Mouse (Mus musculus): ENCODE results near the gene Gm13271. TPM values are rescaled to one million over a fixed set of nuclear protein-coding genes. Genes with fewer than 3 reads are reported as not detected.

Gm13271 gene
- polyA plus RNA-seq, 1 experiment from 2014 or later = not detected

Other genes with a start within 250 kb of the Gm13271 start
- not detected in 2 replicates for gene Ifnb1, start 232.1 kb upstream of the Gm13271 start, polyA plus RNA-seq (2015; fragmentation: Nextera tagmentation; extraction: Ambion mirVana)
- gene Ifna15, start 196.6 kb upstream of the Gm13271 start, polyA plus RNA-seq (2015; fragmentation: Nextera tagmentation; extraction: Ambion mirVana) = not detected in 2 replicates
- gene Ifna14, start 183.1 kb upstream of the Gm13271 start, polyA plus RNA-seq (2015; fragmentation: Nextera tagmentation; extraction: Ambion mirVana) = not detected in 2 replicates
- gene Ifna9, start 162.5 kb upstream of the Gm13271 start, polyA plus RNA-seq (2015; fragmentation: Nextera tagmentation; extraction: Ambion mirVana) = not detected in 2 replicates
- gene Ifna12, start 151.5 kb upstream of the Gm13271 start, polyA plus RNA-seq (2015; fragmentation: Nextera tagmentation; extraction: Ambion mirVana) = not detected in 2 replicates
- not detected in 2 replicates for gene C87499, start 120.5 kb upstream of the Gm13271 start, polyA plus RNA-seq (2015; fragmentation: Nextera tagmentation; extraction: Ambion mirVana)
- not detected in 2 replicates for gene Ifna13, start 110.4 kb upstream of the Gm13271 start, polyA plus RNA-seq (2015; fragmentation: Nextera tagmentation; extraction: Ambion mirVana)
- gene Ifna16, start 77.9 kb upstream of the Gm13271 start, polyA plus RNA-seq (2015; fragmentation: Nextera tagmentation; extraction: Ambion mirVana) = not detected in 2 replicates
- not detected in 2 replicates for gene Ifna2, start 71.0 kb upstream of the Gm13271 start, polyA plus RNA-seq (2015; fragmentation: Nextera tagmentation; extraction: Ambion mirVana)
- gene Ifnab, start 63.5 kb upstream of the Gm13271 start, polyA plus RNA-seq (2015; fragmentation: Nextera tagmentation; extraction: Ambion mirVana) = not detected in 2 replicates
- gene Gm26566, start 33.1 kb upstream of the Gm13271 start, polyA plus RNA-seq (2015; fragmentation: Nextera tagmentation; extraction: Ambion mirVana) = 0.19 and 0.51 TPM in 2 replicates
- 39.8 and 40.6 TPM in 2 replicates for gene Klhl9, start 32.4 kb upstream of the Gm13271 start, polyA plus RNA-seq (2015; fragmentation: Nextera tagmentation; extraction: Ambion mirVana)
- gene Gm13283, start 5.3 kb downstream of the Gm13271 start, polyA plus RNA-seq (2015; fragmentation: Nextera tagmentation; extraction: Ambion mirVana) = 0.21 and 0.24 TPM in 2 replicates
- 0.55 TPM in 1 of 2 replicates, not detected in the other for gene Gm13290, start 19.0 kb downstream of the Gm13271 start, polyA plus RNA-seq (2015; fragmentation: Nextera tagmentation; extraction: Ambion mirVana)
- not detected in 2 replicates for gene Gm13289, start 22.1 kb downstream of the Gm13271 start, polyA plus RNA-seq (2015; fragmentation: Nextera tagmentation; extraction: Ambion mirVana)
- gene Gm13272, start 25.0 kb downstream of the Gm13271 start, polyA plus RNA-seq (2015; fragmentation: Nextera tagmentation; extraction: Ambion mirVana) = not detected in 2 replicates
- 0.25 and 0.47 TPM in 2 replicates for gene Ifnz, start 27.3 kb downstream of the Gm13271 start, polyA plus RNA-seq (2015; fragmentation: Nextera tagmentation; extraction: Ambion mirVana)
- 0.45 TPM in 1 of 2 replicates, not detected in the other for gene Gm13276, start 30.8 kb downstream of the Gm13271 start, polyA plus RNA-seq (2015; fragmentation: Nextera tagmentation; extraction: Ambion mirVana)
- gene Gm13277, start 33.8 kb downstream of the Gm13271 start, polyA plus RNA-seq (2015; fragmentation: Nextera tagmentation; extraction: Ambion mirVana) = not detected in 2 replicates
- gene Gm13278, start 36.7 kb downstream of the Gm13271 start, polyA plus RNA-seq (2015; fragmentation: Nextera tagmentation; extraction: Ambion mirVana) = not detected in 2 replicates
- gene Gm13275, start 39.6 kb downstream of the Gm13271 start, polyA plus RNA-seq (2015; fragmentation: Nextera tagmentation; extraction: Ambion mirVana) = not detected in 2 replicates
- gene Gm13279, start 42.5 kb downstream of the Gm13271 start, polyA plus RNA-seq (2015; fragmentation: Nextera tagmentation; extraction: Ambion mirVana) = not detected in 2 replicates
- gene Gm13285, start 44.8 kb downstream of the Gm13271 start, polyA plus RNA-seq (2015; fragmentation: Nextera tagmentation; extraction: Ambion mirVana) = 0.92 and 1.3 TPM in 2 replicates
- not detected in 2 replicates for gene Gm13287, start 48.4 kb downstream of the Gm13271 start, polyA plus RNA-seq (2015; fragmentation: Nextera tagmentation; extraction: Ambion mirVana)
- not detected in 2 replicates for gene Gm13288, start 50.7 kb downstream of the Gm13271 start, polyA plus RNA-seq (2015; fragmentation: Nextera tagmentation; extraction: Ambion mirVana)
- gene Ifna7, start 61.4 kb downstream of the Gm13271 start, polyA plus RNA-seq (2015; fragmentation: Nextera tagmentation; extraction: Ambion mirVana) = not detected in 2 replicates
- gene Ifna11, start 65.1 kb downstream of the Gm13271 start, polyA plus RNA-seq (2015; fragmentation: Nextera tagmentation; extraction: Ambion mirVana) = not detected in 2 replicates
- not detected in 2 replicates for gene Ifna6, start 72.5 kb downstream of the Gm13271 start, polyA plus RNA-seq (2015; fragmentation: Nextera tagmentation; extraction: Ambion mirVana)
- gene Ifna5, start 80.7 kb downstream of the Gm13271 start, polyA plus RNA-seq (2015; fragmentation: Nextera tagmentation; extraction: Ambion mirVana) = not detected in 2 replicates
- not detected in 2 replicates for gene Ifna4, start 87.0 kb downstream of the Gm13271 start, polyA plus RNA-seq (2015; fragmentation: Nextera tagmentation; extraction: Ambion mirVana)
- gene Ifna1, start 95.2 kb downstream of the Gm13271 start, polyA plus RNA-seq (2015; fragmentation: Nextera tagmentation; extraction: Ambion mirVana) = not detected in 2 replicates
- 0.85 and 1.1 TPM in 2 replicates for gene Ifne, start 125.3 kb downstream of the Gm13271 start, polyA plus RNA-seq (2015; fragmentation: Nextera tagmentation; extraction: Ambion mirVana)

All from stomach, postnatal 0 days (tissue).